Mouse (Mus musculus): ENCODE data around the gene Klkb1. TPM values are rescaled to one million over a fixed set of nuclear protein-coding genes. Genes with fewer than 3 reads are reported as not detected.

The Klkb1 gene
- total and polyA plus RNA-seq, 3 experiments = 0.04 TPM; not detected in 2

DNA sequence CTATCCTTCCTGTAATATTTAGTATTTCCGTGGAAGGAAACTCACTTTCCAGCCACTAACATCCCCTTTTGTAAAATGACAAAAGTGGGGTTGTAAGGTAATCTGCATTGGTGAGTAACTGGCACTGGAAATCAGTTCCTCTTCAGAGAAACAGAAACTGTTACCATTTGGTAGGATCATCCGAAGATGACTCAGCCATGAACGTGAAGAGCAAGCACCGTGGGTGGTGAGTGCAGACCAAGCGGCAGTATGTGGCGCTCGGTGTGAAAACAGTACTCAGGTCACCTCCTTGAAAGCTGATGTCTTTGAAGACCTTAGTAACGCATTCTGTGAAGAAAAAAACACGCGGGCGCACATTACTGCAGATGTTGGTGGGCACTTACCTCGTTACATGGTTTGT, 39.6 kb downstream of the Klkb1 start:
- in situ Hi-C loops (cut with MboI; ENCODE audit: low pct_ligation_motif_present, low pct_unique_long_range_greater_than_20kb, low sequenced_read_pairs) (no loop called here), dilution Hi-C loops (cut with MboI; ENCODE audit: extremely low pct_ligation_motif_present, extremely low pct_unique_long_range_greater_than_20kb, low sequenced_read_pairs) (no loop called here)
- H3K9ac ChIP-seq (ENCODE audit: insufficient read depth, low read depth) = no peak overlapping the region
- peaks cover 14% of the 10 kb centered on the region for H3K9me3 ChIP-seq (replicated peaks; ENCODE audit: low read length)
- DNase-seq (ENCODE audit: extremely low read depth) = no peak
- no peaks in the 10 kb centered on the region for H3K4me1 ChIP-seq (ENCODE audit: control insufficient read depth in 1 of 2, insufficient read depth in 2 of 2)
- H3K79me2 ChIP-seq (replicated peaks; ENCODE audit: control insufficient read depth, extremely low read depth, insufficient read depth, poor library complexity, severe bottlenecking) = no peaks in the 10 kb centered on the region
- TF ChIP-seq CHD2 (IDR thresholded peaks at IDR 0.05; ENCODE audit: low read length) (no peak), ZMIZ1 (IDR thresholded peaks at IDR 0.05; ENCODE audit: low read depth, low read length) (no peak), E2F4 (IDR thresholded peaks at IDR 0.05; ENCODE audit: insufficient replicate concordance, low read depth, low read length) (no peak), NRF1 (IDR thresholded peaks at IDR 0.05; ENCODE audit: low read depth, low read length) (no peak), MEF2A (IDR thresholded peaks at IDR 0.05; ENCODE audit: borderline replicate concordance, low read depth, low read length) (no peak)
- no peaks in the 10 kb centered on the region for H3K27me3 ChIP-seq (replicated peaks)
- no peaks in the 10 kb centered on the region for H3K36me3 ChIP-seq (replicated peaks in 1 of 2; ENCODE audit: control insufficient read depth in 1 of 2, insufficient read depth in 1 of 2, low read length in 1 of 2)
- no peak overlapping the region for H3K4me3 ChIP-seq (replicated peaks in 1 of 3; ENCODE audit: low read depth in 2 of 3, low read length in 2 of 3, poor library complexity in 1 of 3)
- H3K27ac ChIP-seq (ENCODE audit: insufficient read depth, low read depth) = no peak overlapping the region
- no peak overlapping the region for H3K4me2 ChIP-seq (ENCODE audit: insufficient read depth, low read depth, poor library complexity, severe bottlenecking)

DNA sequence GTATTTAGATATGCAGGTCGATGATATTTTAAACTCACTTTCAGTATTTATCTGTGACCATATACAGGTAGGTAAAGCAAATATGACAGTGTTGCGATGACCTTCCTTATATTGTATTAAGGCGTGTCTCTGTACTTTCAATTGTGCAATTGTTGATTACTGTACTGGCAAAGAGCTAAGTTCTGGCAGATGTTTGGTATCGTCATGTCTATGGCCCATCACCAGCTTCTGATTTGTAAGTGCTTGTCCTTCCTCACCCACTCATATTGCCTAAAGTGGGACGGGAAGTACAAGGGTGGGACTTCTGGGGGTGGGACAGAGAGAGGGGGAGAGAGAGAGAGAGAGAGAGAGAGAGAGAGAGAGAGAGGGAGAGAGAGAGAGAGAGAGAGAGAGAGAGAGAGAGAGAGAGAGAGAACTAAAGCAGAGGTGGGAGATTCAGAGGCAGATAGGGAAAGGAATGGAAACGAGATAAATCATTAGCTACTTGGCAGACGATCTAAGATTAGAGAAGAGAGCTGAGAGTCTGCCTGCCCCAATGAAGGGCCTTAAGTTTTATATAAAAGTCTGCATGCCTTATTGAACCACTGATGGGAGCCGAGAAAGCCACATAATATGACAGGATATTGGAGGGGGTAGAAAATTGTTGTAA, 40.3 kb downstream of the Klkb1 start:
- TF ChIP-seq NRF1 (IDR thresholded peaks at IDR 0.05; ENCODE audit: low read depth, low read length) (no peak), CHD1 (IDR thresholded peaks at IDR 0.05; ENCODE audit: low read depth, low read length) (no peak), POLR2AphosphoS2 (IDR thresholded peaks at IDR 0.05; ENCODE audit: low read depth, low read length) (no peak), ZMIZ1 (IDR thresholded peaks at IDR 0.05; ENCODE audit: low read depth, low read length) (no peak), RCOR1 (conservative IDR thresholded peaks at IDR 0.05; ENCODE audit: low read depth, low read length) (no peak), SMC3 (IDR thresholded peaks at IDR 0.05; ENCODE audit: low read depth, low read length) (no peak), JUND (conservative IDR thresholded peaks at IDR 0.05; ENCODE audit: low read depth, low read length) (no peak)

DNA sequence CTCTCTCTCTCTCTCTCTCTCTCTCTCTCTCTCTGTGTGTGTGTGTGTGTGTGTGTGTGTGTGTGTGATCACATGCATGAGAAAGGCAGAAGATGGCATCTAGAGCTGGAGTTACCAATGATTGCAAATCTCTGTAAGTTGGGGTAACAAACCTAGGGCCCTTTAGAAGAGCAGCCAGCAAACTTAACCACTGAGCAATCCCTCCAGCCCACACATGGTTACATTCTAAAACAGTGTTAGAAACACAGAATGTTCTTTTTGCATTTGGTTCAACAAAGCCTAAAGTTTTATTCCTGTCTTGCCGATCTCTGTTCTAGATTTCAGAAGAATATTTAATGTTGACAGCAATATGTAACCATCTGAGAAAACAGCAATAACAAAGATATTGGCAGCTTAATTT, 41.1 kb downstream of the Klkb1 start:
- H3K27ac ChIP-seq (ENCODE audit: insufficient read depth, low read depth) = no peak overlapping the region
- no peak overlapping the region for H3K4me2 ChIP-seq (ENCODE audit: insufficient read depth, low read depth, poor library complexity, severe bottlenecking)
- no peak overlapping the region for H3K9ac ChIP-seq (ENCODE audit: insufficient read depth, low read depth)
- no peaks in the 10 kb centered on the region for H3K4me1 ChIP-seq (ENCODE audit: control insufficient read depth in 1 of 2, insufficient read depth in 2 of 2)
- H3K36me3 ChIP-seq (replicated peaks in 1 of 2; ENCODE audit: control insufficient read depth in 1 of 2, insufficient read depth in 1 of 2, low read length in 1 of 2) = no peaks in the 10 kb centered on the region
- peaks cover 20% of the 10 kb centered on the region for H3K9me3 ChIP-seq (replicated peaks; ENCODE audit: low read length)
- H3K4me3 ChIP-seq (replicated peaks in 1 of 3; ENCODE audit: low read depth in 2 of 3, low read length in 2 of 3, poor library complexity in 1 of 3) = no peak overlapping the region
- in situ Hi-C loops (cut with MboI; ENCODE audit: low pct_ligation_motif_present, low pct_unique_long_range_greater_than_20kb, low sequenced_read_pairs) = no loop called here
- H3K27me3 ChIP-seq (replicated peaks) = no peaks in the 10 kb centered on the region
- DNase-seq (ENCODE audit: extremely low read depth) = no peak
- no peaks in the 10 kb centered on the region for H3K79me2 ChIP-seq (replicated peaks; ENCODE audit: control insufficient read depth, extremely low read depth, insufficient read depth, poor library complexity, severe bottlenecking)
- dilution Hi-C loops (cut with MboI; ENCODE audit: extremely low pct_ligation_motif_present, extremely low pct_unique_long_range_greater_than_20kb, low sequenced_read_pairs) = no loop called here
- TF ChIP-seq UBTF (IDR thresholded peaks at IDR 0.05; ENCODE audit: low read depth, low read length) = no peak
- no peak for TF ChIP-seq TBP (conservative IDR thresholded peaks at IDR 0.05; ENCODE audit: low read depth, low read length)
- TF ChIP-seq ELF1 (IDR thresholded peaks at IDR 0.05; ENCODE audit: low read depth, low read length) = no peak
- no peak for TF ChIP-seq NELFE (IDR thresholded peaks at IDR 0.05; ENCODE audit: low read depth, low read length)
- no peak for TF ChIP-seq JUND (conservative IDR thresholded peaks at IDR 0.05; ENCODE audit: low read depth, low read length)
- TF ChIP-seq JUN (IDR thresholded peaks at IDR 0.05; ENCODE audit: insufficient read depth, low read depth, low read length) = no peak
- TF ChIP-seq ZNF384 (IDR thresholded peaks at IDR 0.05; ENCODE audit: low read depth, low read length) = no peak
- no peak for TF ChIP-seq MAX (IDR thresholded peaks at IDR 0.05; ENCODE audit: low read length)
- no peak for TF ChIP-seq MAFK (IDR thresholded peaks at IDR 0.05; ENCODE audit: insufficient replicate concordance, low read length)
- TF ChIP-seq ETS1 (conservative IDR thresholded peaks at IDR 0.05; ENCODE audit: low read depth, low read length) = no peak
- TF ChIP-seq SIN3A (IDR thresholded peaks at IDR 0.05; ENCODE audit: low read length) = no peak
- TF ChIP-seq ZKSCAN1 (IDR thresholded peaks at IDR 0.05; ENCODE audit: borderline replicate concordance, low read depth, low read length) = no peak
- no peak for TF ChIP-seq PAX5 (IDR thresholded peaks at IDR 0.05; ENCODE audit: low read length)
- TF ChIP-seq TCF12 (IDR thresholded peaks at IDR 0.05; ENCODE audit: low read depth, low read length) = no peak
- TF ChIP-seq HCFC1 (IDR thresholded peaks at IDR 0.05; ENCODE audit: low read depth, low read length) = no peak
- no peak for TF ChIP-seq BHLHE40 (IDR thresholded peaks at IDR 0.05; ENCODE audit: low read depth, low read length)
- TF ChIP-seq POLR2AphosphoS2 (IDR thresholded peaks at IDR 0.05; ENCODE audit: low read depth, low read length) = no peak
- no peak for TF ChIP-seq E2F4 (IDR thresholded peaks at IDR 0.05; ENCODE audit: insufficient replicate concordance, low read depth, low read length)

More for the DNA sequence above, 40.3 kb downstream of the Klkb1 start:
- H3K4me2 ChIP-seq (ENCODE audit: insufficient read depth, low read depth, poor library complexity, severe bottlenecking) = no peak overlapping the region
- no peaks in the 10 kb centered on the region for H3K36me3 ChIP-seq (replicated peaks in 1 of 2; ENCODE audit: control insufficient read depth in 1 of 2, insufficient read depth in 1 of 2, low read length in 1 of 2)
- DNase-seq (ENCODE audit: extremely low read depth) = no peak
- no peak overlapping the region for H3K4me3 ChIP-seq (replicated peaks in 1 of 3; ENCODE audit: low read depth in 2 of 3, low read length in 2 of 3, poor library complexity in 1 of 3)
- H3K27ac ChIP-seq (ENCODE audit: insufficient read depth, low read depth) = no peak overlapping the region
- no peak overlapping the region for H3K9ac ChIP-seq (ENCODE audit: insufficient read depth, low read depth)
- H3K27me3 ChIP-seq (replicated peaks) = no peaks in the 10 kb centered on the region
- dilution Hi-C loops (cut with MboI; ENCODE audit: extremely low pct_ligation_motif_present, extremely low pct_unique_long_range_greater_than_20kb, low sequenced_read_pairs) (no loop called here), in situ Hi-C loops (cut with MboI; ENCODE audit: low pct_ligation_motif_present, low pct_unique_long_range_greater_than_20kb, low sequenced_read_pairs) (no loop called here)
- peaks cover 15% of the 10 kb centered on the region for H3K9me3 ChIP-seq (replicated peaks; ENCODE audit: low read length)
- no peaks in the 10 kb centered on the region for H3K79me2 ChIP-seq (replicated peaks; ENCODE audit: control insufficient read depth, extremely low read depth, insufficient read depth, poor library complexity, severe bottlenecking)
- H3K4me1 ChIP-seq (ENCODE audit: control insufficient read depth in 1 of 2, insufficient read depth in 2 of 2) = no peaks in the 10 kb centered on the region
